Mouse (Mus musculus): ENCODE results near the gene Carns1. TPM values are rescaled to one million over a fixed set of nuclear protein-coding genes. Genes with fewer than 3 reads are reported as not detected.

The Carns1 gene
- total and polyA plus RNA-seq, 2 experiments: 0.65 to 1.9 TPM

- DNase-seq (ENCODE audit: extremely low read depth, low read depth, low spot score): no peak
- H3K27ac ChIP-seq (replicated peaks; ENCODE audit: insufficient read depth, low read depth, low read length): no peak overlapping the region
- H3K4me1 ChIP-seq (ENCODE audit: control insufficient read depth, insufficient read depth, low read length): peaks cover 41% of the 10 kb centered on the region
- 76% methylated on average over 3 of the region's 3 CpGs for whole genome bisulfite sequencing
- peaks cover 6% of the 10 kb centered on the region; the same call in 1 of the 2 replicates for H3K36me3 ChIP-seq (ENCODE audit: control insufficient read depth, insufficient read depth, low read length)
- peaks cover 12% of the 10 kb centered on the region for H3K79me2 ChIP-seq (ENCODE audit: control insufficient read depth, insufficient read depth, low read length)
- no peaks in the 10 kb centered on the region for H3K27me3 ChIP-seq (ENCODE audit: control insufficient read depth, insufficient read depth, low read length)
- TF ChIP-seq CTCF (IDR thresholded peaks at IDR 0.05; ENCODE audit: low read depth, low read length) (no peak), POLR2A (IDR thresholded peaks at IDR 0.05; ENCODE audit: extremely low read depth, insufficient read depth, low read length) (no peak)
- no peak overlapping the region for H3K4me3 ChIP-seq (ENCODE audit: insufficient read depth, low read depth, low read length)
- no peak overlapping the region for H3K9ac ChIP-seq (ENCODE audit: low read depth, low read length)
Measured at GRCm38 (mm10) chr19:4197180-4197579, 21.9 kb upstream of the Carns1 start.

- no peak overlapping the region for H3K27ac ChIP-seq (replicated peaks; ENCODE audit: insufficient read depth, low read depth, low read length)
- TF ChIP-seq CTCF (IDR thresholded peaks at IDR 0.05; ENCODE audit: low read depth, low read length) (no peak), POLR2A (IDR thresholded peaks at IDR 0.05; ENCODE audit: extremely low read depth, insufficient read depth, low read length) (no peak)
- DNase-seq (ENCODE audit: extremely low read depth, low read depth, low spot score): no peak
- H3K79me2 ChIP-seq (ENCODE audit: control insufficient read depth, insufficient read depth, low read length): peaks cover 14% of the 10 kb centered on the region
- H3K9ac ChIP-seq (ENCODE audit: low read depth, low read length): no peak overlapping the region
- H3K36me3 ChIP-seq (ENCODE audit: control insufficient read depth, insufficient read depth, low read length): peaks cover 6% of the 10 kb centered on the region; the same call in 1 of the 2 replicates
- peaks cover 39% of the 10 kb centered on the region for H3K4me1 ChIP-seq (ENCODE audit: control insufficient read depth, insufficient read depth, low read length)
- WGBS: 35% methylated on average over 5 of the region's 5 CpGs
- no peak overlapping the region for H3K4me3 ChIP-seq (ENCODE audit: insufficient read depth, low read depth, low read length)
- no peaks in the 10 kb centered on the region for H3K27me3 ChIP-seq (ENCODE audit: control insufficient read depth, insufficient read depth, low read length)
Measured at GRCm38 (mm10) chr19:4196548-4196947, 21.3 kb upstream of the Carns1 start.

DNA sequence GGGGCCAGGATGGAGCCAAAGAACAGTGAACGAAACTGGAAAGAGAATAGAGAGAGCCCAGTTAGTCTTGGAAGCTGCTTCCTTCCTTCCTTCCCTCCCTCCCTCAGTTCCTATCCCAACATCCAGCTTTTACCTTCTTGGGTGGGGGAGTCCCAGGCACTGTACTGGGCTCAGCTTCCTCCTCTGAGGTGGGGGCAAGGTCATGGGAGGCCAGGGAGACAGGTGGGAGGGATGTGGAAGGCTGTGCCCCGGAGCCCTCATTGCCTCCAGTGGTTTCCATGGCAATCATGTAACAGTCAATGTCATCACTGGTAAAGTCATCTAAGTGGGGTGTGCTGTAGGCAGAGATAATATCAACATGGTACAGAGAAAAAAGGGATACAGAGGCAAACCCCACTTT lies 20.8 kb upstream of the Carns1 start:
- peaks cover 14% of the 10 kb centered on the region for H3K79me2 ChIP-seq (ENCODE audit: control insufficient read depth, insufficient read depth, low read length)
- no peak overlapping the region for H3K4me3 ChIP-seq (ENCODE audit: insufficient read depth, low read depth, low read length)
- DNase-seq (ENCODE audit: extremely low read depth, low read depth, low spot score): no peak
- H3K27me3 ChIP-seq (ENCODE audit: control insufficient read depth, insufficient read depth, low read length): no peaks in the 10 kb centered on the region
- no peak overlapping the region for H3K9ac ChIP-seq (ENCODE audit: low read depth, low read length)
- no peak for TF ChIP-seq CTCF (IDR thresholded peaks at IDR 0.05; ENCODE audit: low read depth, low read length)
- TF ChIP-seq POLR2A (IDR thresholded peaks at IDR 0.05; ENCODE audit: extremely low read depth, insufficient read depth, low read length): no peak
- WGBS: 53% methylated on average over 2 of the region's 2 CpGs
- peaks cover 37% of the 10 kb centered on the region for H3K4me1 ChIP-seq (ENCODE audit: control insufficient read depth, insufficient read depth, low read length)
- H3K27ac ChIP-seq (replicated peaks; ENCODE audit: insufficient read depth, low read depth, low read length): no peak overlapping the region
- H3K36me3 ChIP-seq (ENCODE audit: control insufficient read depth, insufficient read depth, low read length): peaks cover 6% of the 10 kb centered on the region; the same call in 1 of the 2 replicates

DNA sequence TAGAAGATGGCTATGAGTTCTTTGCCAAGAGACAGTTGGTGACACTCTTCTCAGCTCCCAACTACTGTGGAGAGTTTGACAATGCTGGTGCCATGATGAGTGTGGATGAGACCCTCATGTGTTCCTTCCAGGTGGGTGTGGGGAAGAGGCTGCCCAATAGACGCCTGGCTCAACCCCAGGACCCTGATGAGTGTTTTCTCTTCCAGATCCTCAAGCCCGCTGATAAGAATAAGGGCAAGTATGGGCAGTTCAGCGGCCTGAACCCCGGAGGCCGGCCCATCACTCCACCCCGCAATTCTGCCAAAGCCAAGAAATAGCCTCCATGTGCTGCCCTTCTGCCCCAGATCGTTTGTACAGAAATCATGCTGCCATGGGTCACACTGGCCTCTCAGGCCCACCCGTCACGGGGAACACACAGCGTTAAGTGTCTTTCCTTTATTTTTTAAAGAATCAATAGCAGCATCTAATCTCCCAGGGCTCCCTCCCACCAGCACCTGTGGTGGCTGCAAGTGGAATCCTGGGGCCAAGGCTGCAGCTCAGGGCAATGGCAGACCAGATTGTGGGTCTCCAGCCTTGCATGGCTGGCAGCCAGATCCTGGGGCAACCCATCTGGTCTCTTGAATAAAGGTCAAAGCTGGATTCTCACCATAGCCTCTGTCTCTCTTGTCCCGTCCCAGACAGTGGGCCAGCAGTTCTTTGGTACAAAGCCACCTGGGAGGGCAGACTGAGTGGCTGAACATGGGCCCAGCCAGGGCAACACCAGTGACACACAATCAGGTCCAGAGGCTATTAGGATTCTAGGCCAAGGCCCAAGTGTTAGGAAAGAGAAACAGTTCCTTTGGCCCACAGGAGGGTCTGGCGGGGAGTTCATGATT lies 19.7 kb upstream of the Carns1 start:
- 25% methylated on average over 12 of the region's 12 CpGs for WGBS
- H3K27me3 ChIP-seq (ENCODE audit: control insufficient read depth, insufficient read depth, low read length): no peaks in the 10 kb centered on the region
- H3K79me2 ChIP-seq (ENCODE audit: control insufficient read depth, insufficient read depth, low read length): peaks cover 14% of the 10 kb centered on the region
- no peak overlapping the region for H3K9ac ChIP-seq (ENCODE audit: low read depth, low read length)
- peaks cover 33% of the 10 kb centered on the region for H3K4me1 ChIP-seq (ENCODE audit: control insufficient read depth, insufficient read depth, low read length)
- DNase-seq (ENCODE audit: extremely low read depth, low read depth, low spot score): peak; percentile 94
- TF ChIP-seq CTCF (IDR thresholded peaks at IDR 0.05; ENCODE audit: low read depth, low read length): no peak
- TF ChIP-seq POLR2A (IDR thresholded peaks at IDR 0.05; ENCODE audit: extremely low read depth, insufficient read depth, low read length): no peak
- H3K4me3 ChIP-seq (ENCODE audit: insufficient read depth, low read depth, low read length): no peak overlapping the region
- peaks cover 6% of the 10 kb centered on the region; the same call in 1 of the 2 replicates for H3K36me3 ChIP-seq (ENCODE audit: control insufficient read depth, insufficient read depth, low read length)
- peak overlapping the region; percentile 20 for H3K27ac ChIP-seq (replicated peaks; ENCODE audit: insufficient read depth, low read depth, low read length)

- WGBS: 82% methylated on average over 8 of the region's 8 CpGs
- no peak overlapping the region for H3K9ac ChIP-seq (ENCODE audit: low read depth, low read length)
- H3K4me3 ChIP-seq (ENCODE audit: insufficient read depth, low read depth, low read length): no peak overlapping the region
- peaks cover 14% of the 10 kb centered on the region for H3K79me2 ChIP-seq (ENCODE audit: control insufficient read depth, insufficient read depth, low read length)
- peaks cover 33% of the 10 kb centered on the region for H3K4me1 ChIP-seq (ENCODE audit: control insufficient read depth, insufficient read depth, low read length)
- no peak overlapping the region for H3K27ac ChIP-seq (replicated peaks; ENCODE audit: insufficient read depth, low read depth, low read length)
- TF ChIP-seq POLR2A (IDR thresholded peaks at IDR 0.05; ENCODE audit: extremely low read depth, insufficient read depth, low read length) (no peak), CTCF (IDR thresholded peaks at IDR 0.05; ENCODE audit: low read depth, low read length) (no peak)
- DNase-seq (ENCODE audit: extremely low read depth, low read depth, low spot score): no peak
- H3K36me3 ChIP-seq (ENCODE audit: control insufficient read depth, insufficient read depth, low read length): peaks cover 6% of the 10 kb centered on the region; the same call in 1 of the 2 replicates
- no peaks in the 10 kb centered on the region for H3K27me3 ChIP-seq (ENCODE audit: control insufficient read depth, insufficient read depth, low read length)
Measured at GRCm38 (mm10) chr19:4194021-4194724, 18.9 kb upstream of the Carns1 start.
